Mouse (Mus musculus) limb, embryonic 15.5 days (tissue): ENCODE data around the gene Gm14151. TPM values are rescaled to one million over a fixed set of nuclear protein-coding genes. Genes with fewer than 3 reads are reported as not detected.
A peak's percentile ranks its signal among the peaks of the same experiment; 100 is the strongest.
"Not testable (repeated sequence)": the region's sequence is repeated elsewhere in the genome, so short reads cannot be mapped to it uniquely, and the experiment has no call there.

Source experiments
- ATAC-seq: fragments of 200-750 bp; cut with Nextera tagmentation; 2 replicates; pipeline ENCODE4 v1.8.0; 2017; ENCODE audit warnings: low read depth, moderate TSS enrichment; ENCODE audit not compliant: insufficient number of reproducible peaks, low FRiP score, low TSS enrichment
- H3K27ac ChIP-seq: fragments of 300-500 bp; sonication (generic); 2 replicates; pipeline ENCODE4 v1.5.1; 2015; ENCODE audit warnings: moderate library complexity, mild to moderate bottlenecking, inconsistent platforms
- H3K27me3 ChIP-seq: fragments of 300-500 bp; sonication (generic); 2 replicates; pipeline ENCODE4 v1.6.1; 2015; ENCODE audit warnings: inconsistent platforms
- H3K36me3 ChIP-seq: fragments of 300-500 bp; sonication (generic); 2 replicates; pipeline ENCODE4 v1.6.1; 2015; ENCODE audit warnings: inconsistent platforms
- H3K4me1 ChIP-seq: fragments of 300-500 bp; sonication (generic); 2 replicates; pipeline ENCODE4 v1.6.1; 2015; ENCODE audit warnings: inconsistent platforms
- H3K4me2 ChIP-seq: fragments of 300-500 bp; sonication (generic); 2 replicates; pipeline ENCODE4 v1.6.1; 2015; ENCODE audit warnings: mild to moderate bottlenecking, inconsistent platforms
- H3K4me3 ChIP-seq: fragments of 300-500 bp; sonication (generic); 2 replicates; pipeline ENCODE4 v1.5.1; 2015; ENCODE audit warnings: mild to moderate bottlenecking, inconsistent platforms
- H3K9ac ChIP-seq: fragments of 300-500 bp; sonication (generic); 2 replicates; pipeline ENCODE4 v1.6.1; 2015; ENCODE audit warnings: inconsistent platforms
- H3K9me3 ChIP-seq: fragments of 300-500 bp; sonication (generic); 2 replicates; pipeline ENCODE4 v1.6.1; 2016; ENCODE audit warnings: inconsistent platforms
- WGBS: fragments of 180-500 bp; shearing (Covaris S2); methylation state at CpG from one replicate; pipeline ENCODE4 v1.1.7; 2015; 5-methylcytosine and 5-hydroxymethylcytosine counted together
- polyA plus RNA-seq: library from polyadenylated mRNA; unstranded; fragments of >200 nt; fragmentation: Nextera tagmentation; extraction: Ambion mirVana; gene quantifications from 2 replicates; pipeline ENCODE4 v1.2.1, GENCODE M21; 2015

Gm14151 gene
- not detected in 2 replicates for polyA plus RNA-seq

DNA sequence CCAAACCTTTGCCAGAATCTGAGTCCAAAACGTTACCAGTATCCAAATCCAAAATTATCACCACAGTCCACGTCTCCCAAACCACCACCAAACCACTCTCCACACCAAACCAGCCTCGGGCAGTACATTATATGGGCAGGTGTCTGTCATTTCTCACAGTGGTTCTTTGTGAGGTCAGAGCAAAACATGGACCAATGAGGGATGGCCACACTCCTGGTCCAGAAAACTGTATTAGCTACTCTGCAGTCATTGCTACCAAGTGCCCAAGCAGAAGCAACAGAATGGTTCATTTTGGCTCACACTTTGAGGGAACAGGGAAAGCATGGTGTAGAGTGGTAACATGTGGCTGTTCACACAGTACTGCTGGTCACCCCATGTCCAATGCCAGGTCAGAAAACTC, at the start of gene Gm14151:
Gene Gm14151 (minus strand): TSS at position 101 of the 400 bp plus-strand sequence.
- not testable (repeated sequence) for H3K9ac ChIP-seq, H3K27ac ChIP-seq, H3K9me3 ChIP-seq, H3K4me2 ChIP-seq, H3K27me3 ChIP-seq, H3K4me1 ChIP-seq, H3K36me3 ChIP-seq, H3K4me3 ChIP-seq, ATAC-seq
- no CpG with 5 or more reads among the region's 3 CpGs for WGBS

DNA sequence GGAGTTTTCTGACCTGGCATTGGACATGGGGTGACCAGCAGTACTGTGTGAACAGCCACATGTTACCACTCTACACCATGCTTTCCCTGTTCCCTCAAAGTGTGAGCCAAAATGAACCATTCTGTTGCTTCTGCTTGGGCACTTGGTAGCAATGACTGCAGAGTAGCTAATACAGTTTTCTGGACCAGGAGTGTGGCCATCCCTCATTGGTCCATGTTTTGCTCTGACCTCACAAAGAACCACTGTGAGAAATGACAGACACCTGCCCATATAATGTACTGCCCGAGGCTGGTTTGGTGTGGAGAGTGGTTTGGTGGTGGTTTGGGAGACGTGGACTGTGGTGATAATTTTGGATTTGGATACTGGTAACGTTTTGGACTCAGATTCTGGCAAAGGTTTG, 5.8 kb upstream of the Gm14151 start, which contains the start of gene Gm14147:
Gene Gm14147 (plus strand): TSS at position 301 of the 400 bp plus-strand sequence.
- H3K27ac ChIP-seq, H3K9me3 ChIP-seq, H3K4me2 ChIP-seq, H3K27me3 ChIP-seq, ATAC-seq, H3K9ac ChIP-seq, H3K36me3 ChIP-seq, H3K4me1 ChIP-seq, H3K4me3 ChIP-seq: not testable (repeated sequence)
- no CpG with 5 or more reads among the region's 3 CpGs for WGBS

DNA sequence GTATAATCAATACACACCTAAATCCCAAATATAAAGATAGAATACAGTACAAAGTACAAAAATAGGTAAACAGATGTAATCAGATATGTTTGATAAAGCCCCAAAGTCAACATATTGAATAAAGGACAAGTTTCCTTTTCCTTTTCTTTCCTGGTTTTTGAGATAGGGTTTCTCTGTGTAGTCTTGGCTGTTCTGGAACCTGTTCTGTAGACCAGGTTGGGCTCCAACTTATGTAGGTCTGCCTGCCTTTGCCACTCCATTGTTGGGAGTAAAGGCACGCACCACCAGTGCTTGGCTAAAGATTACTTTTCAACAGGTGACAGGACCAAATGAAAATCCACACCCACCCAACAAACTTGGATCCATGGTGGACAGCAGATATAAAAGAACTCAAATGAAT, 35.5 kb downstream of the Gm14151 start:
- H3K4me1 ChIP-seq, result no peaks in the 10 kb centered on the region
- no peak overlapping the region for H3K4me2 ChIP-seq
- no peak overlapping the region for H3K9ac ChIP-seq
- WGBS, result 83% methylated on average over 1 of the region's 1 CpGs
- H3K27ac ChIP-seq, result no peak overlapping the region
- H3K27me3 ChIP-seq, result no peaks in the 10 kb centered on the region
- no peak for ATAC-seq
- H3K36me3 ChIP-seq, result no peaks in the 10 kb centered on the region
- H3K4me3 ChIP-seq, result no peak overlapping the region
- no peaks in the 10 kb centered on the region for H3K9me3 ChIP-seq

DNA sequence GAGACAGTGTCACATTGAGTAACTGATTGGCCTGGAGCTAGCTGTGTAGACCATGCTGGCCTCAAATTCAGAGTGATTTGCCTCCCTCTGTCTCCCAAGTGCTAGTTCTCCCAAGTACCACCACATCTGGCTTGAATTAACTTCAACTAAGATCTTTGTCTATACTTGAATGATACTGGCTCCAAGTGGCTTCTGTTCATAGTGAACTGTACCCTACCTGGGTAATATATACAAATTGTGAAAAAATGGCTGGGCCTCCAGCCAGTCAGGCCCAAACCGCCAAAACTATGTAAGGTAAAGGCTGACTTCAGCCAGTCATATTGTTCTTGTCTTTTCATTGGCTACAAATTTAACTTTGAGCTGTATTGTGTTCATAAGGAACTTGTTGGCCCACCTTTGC, 51.7 kb downstream of the Gm14151 start:
- H3K27me3 ChIP-seq, result no peaks in the 10 kb centered on the region
- no peak overlapping the region for H3K4me2 ChIP-seq
- H3K9ac ChIP-seq, result no peak overlapping the region
- H3K27ac ChIP-seq, result no peak overlapping the region
- peaks cover 14% of the 10 kb centered on the region for H3K4me1 ChIP-seq
- H3K9me3 ChIP-seq, result no peaks in the 10 kb centered on the region
- H3K4me3 ChIP-seq, result no peak overlapping the region
- WGBS, result 89% methylated on average over 1 of the region's 1 CpGs
- ATAC-seq, result no peak
- H3K36me3 ChIP-seq, result no peaks in the 10 kb centered on the region

DNA sequence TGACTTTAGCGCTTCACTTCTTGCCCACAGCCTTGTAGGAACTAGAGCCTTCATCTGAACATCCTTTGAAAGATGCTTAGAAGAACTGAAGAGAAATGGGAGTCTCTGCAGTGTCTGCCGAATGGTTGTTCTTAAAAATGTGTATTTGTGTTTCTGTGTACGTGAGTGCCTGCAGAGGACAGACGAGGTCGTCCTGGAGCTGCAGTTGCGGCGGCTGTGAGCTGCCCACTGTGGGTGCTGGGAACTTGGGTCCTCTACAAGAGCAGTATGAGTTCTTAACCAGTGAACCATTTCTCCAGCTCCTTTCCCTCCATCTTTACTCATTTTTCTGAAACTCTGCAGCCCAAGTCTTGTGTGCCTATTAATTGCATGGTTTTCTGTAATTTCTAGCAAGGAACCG, 52.4 kb downstream of the Gm14151 start:
- peaks cover 14% of the 10 kb centered on the region for H3K4me1 ChIP-seq
- no peaks in the 10 kb centered on the region for H3K9me3 ChIP-seq
- H3K4me2 ChIP-seq, result peak overlapping the region; percentile 61
- ATAC-seq, result no peak
- H3K9ac ChIP-seq, result peak overlapping the region; percentile 50
- 41% methylated on average over 8 of the region's 8 CpGs for WGBS
- peak overlapping the region; percentile 96 for H3K4me3 ChIP-seq
- peak overlapping the region; percentile 78 for H3K27ac ChIP-seq
- H3K27me3 ChIP-seq, result no peaks in the 10 kb centered on the region
- no peaks in the 10 kb centered on the region for H3K36me3 ChIP-seq

DNA sequence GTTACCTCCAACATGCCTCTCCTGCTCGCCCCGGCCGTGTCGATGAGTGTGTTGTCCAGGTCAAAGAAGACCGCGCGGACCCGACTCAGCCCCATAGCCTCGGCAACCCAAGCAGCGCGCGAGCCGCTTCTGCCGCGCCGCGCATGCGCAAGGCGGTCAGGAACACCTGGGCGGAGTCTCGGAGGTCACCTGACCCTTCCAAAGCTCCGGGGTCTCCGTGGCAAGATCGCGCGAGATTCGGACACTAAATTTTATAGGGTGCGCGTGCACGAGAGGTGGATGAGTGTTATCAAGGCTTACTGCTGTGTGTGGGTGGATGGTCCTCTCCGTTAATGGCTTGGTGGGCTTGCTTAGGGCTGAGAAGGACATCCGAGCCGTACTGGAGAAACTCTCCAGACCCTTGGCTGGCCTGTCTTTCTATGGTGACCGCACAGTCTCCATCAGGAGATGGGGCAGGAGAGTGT, 52.9 kb downstream of the Gm14151 start, which contains the start of the genes Ninl and Nanp:
Gene Ninl (minus strand): TSS at position 151 of the 464 bp plus-strand sequence.
Gene Nanp (minus strand): TSS at position 167 of the 464 bp plus-strand sequence.
- Histone ChIP-seq H3K27ac (peak within 1 kb of the TSS; percentile 86), H3K27me3 (no peaks in the 10 kb centered on the region), H3K9ac (peak within 1 kb of the TSS; percentile 98), H3K9me3 (no peaks in the 10 kb centered on the region), H3K4me3 (peak within 1 kb of the TSS; percentile 96), H3K36me3 (no peaks in the 10 kb centered on the region), H3K4me2 (peak within 1 kb of the TSS; percentile 61), H3K4me1 (peaks cover 14% of the 10 kb centered on the region)
- peak; percentile 95 for ATAC-seq
- 1% methylated on average over 34 of the region's 34 CpGs for WGBS

DNA sequence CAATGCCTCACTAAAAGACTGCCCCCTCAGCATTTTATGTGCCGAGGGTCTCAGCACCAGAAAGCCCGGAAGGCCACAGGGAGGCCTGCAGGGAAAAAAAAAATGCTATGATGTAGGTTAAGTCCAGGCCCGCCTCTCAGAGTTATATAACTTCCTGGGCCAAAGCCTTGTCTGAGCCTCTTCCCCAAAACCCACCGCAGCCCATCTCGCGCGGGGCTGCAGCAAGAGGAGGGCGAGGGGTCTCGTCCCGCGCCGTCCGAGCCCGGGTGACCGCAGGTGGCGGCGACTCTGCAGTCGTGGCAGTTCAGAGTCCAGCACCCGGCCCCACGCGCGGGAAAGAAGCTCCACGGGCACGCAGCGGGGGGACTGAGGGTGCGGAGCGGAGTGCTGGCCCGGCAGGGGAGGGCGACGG, 53.3 kb downstream of the Gm14151 start:
- Histone ChIP-seq H3K27ac (peak overlapping the region; percentile 86), H3K27me3 (no peaks in the 10 kb centered on the region), H3K9me3 (no peaks in the 10 kb centered on the region), H3K36me3 (no peaks in the 10 kb centered on the region), H3K4me1 (peaks cover 14% of the 10 kb centered on the region), H3K4me3 (peak overlapping the region; percentile 96), H3K9ac (peak overlapping the region; percentile 98), H3K4me2 (peak overlapping the region; percentile 61)
- ATAC-seq, result no peak; the same call in 1 of the 2 replicates
- under 1% methylated on average over 30 of the region's 30 CpGs for WGBS

DNA sequence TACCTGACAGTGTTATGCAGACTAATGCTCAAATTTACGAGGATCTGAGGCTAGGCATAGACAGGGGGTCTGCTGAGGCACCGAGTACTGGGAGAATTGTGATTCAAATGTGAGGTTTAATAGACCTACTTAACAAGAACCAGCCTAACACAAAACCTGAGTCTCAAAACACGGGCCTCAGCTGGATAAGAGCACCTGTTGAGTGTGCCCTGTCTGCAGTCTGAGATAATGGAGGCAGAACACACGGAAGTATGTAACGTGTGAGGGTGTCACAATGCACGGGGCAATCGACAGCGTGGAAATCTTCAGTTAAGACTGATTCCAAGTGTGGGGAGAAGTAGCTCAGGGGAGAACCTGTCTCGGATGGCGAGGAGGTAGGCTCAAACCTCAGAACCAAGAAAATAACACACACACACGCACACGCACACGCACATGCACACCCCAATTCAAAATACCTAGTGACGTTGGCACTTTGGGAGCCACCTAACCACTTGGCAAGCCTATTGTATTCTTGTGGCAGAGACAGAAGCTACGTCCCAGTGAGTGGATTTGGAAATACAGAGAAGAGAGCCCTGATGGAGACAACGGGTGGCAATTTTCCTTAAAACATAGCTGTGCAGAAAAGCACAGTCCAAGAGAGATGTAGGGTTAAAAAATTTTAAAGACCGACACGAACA, 54.1 kb downstream of the Gm14151 start:
- Histone ChIP-seq H3K4me3 (peak overlapping the region; percentile 96), H3K9ac (peak overlapping the region; percentile 98), H3K27ac (no peak overlapping the region), H3K9me3 (no peaks in the 10 kb centered on the region), H3K4me2 (peak overlapping the region; percentile 61), H3K27me3 (no peaks in the 10 kb centered on the region), H3K4me1 (peaks cover 14% of the 10 kb centered on the region), H3K36me3 (no peaks in the 10 kb centered on the region; the same call in 1 of the 2 replicates)
- WGBS, result 54% methylated on average over 18 of the region's 18 CpGs
- ATAC-seq, result no peak

DNA sequence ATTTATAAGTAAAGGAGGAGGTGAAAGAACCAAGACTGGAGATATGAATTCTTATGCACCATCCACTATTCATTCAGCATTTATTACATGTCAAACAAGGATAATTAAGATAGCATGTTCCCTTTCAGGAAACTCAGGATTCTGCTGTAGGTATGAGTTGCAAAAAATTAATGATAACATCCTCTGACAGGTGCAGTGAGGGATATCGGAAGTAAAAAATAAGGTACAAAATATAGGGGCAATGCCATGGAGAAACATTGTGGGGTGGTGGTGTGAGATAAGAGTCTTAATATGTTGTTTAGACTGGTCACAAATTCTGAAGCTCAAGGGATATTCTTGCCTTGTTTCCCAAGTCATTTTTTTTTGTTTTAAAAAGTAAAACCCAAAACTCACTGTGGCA, 54.9 kb downstream of the Gm14151 start:
- Histone ChIP-seq H3K36me3 (no peaks in the 10 kb centered on the region; the same call in 1 of the 2 replicates), H3K4me3 (no peak overlapping the region), H3K4me1 (peaks cover 14% of the 10 kb centered on the region), H3K9ac (no peak overlapping the region), H3K4me2 (peak overlapping the region; percentile 61; the same call in 1 of the 2 replicates), H3K27me3 (no peaks in the 10 kb centered on the region), H3K27ac (no peak overlapping the region), H3K9me3 (no peaks in the 10 kb centered on the region)
- ATAC-seq, result no peak
- WGBS, result 91% methylated on average over 1 of the region's 1 CpGs

Other genes starting within 250 kb of the Gm14151 start
- gene Abhd12, start 187.6 kb downstream of the Gm14151 start, polyA plus RNA-seq, result 75.3 and 78.8 TPM in 2 replicates
- 28.9 and 29.1 TPM in 2 replicates for gene Gins1, start 186.9 kb downstream of the Gm14151 start, polyA plus RNA-seq
- gene Ninl, start 53.0 kb downstream of the Gm14151 start, polyA plus RNA-seq, result 5.7 and 6.1 TPM in 2 replicates
- gene Nanp, start 53.0 kb downstream of the Gm14151 start, polyA plus RNA-seq, result 43.8 and 45.2 TPM in 2 replicates
- gene Gm14147, start 5.9 kb upstream of the Gm14151 start, polyA plus RNA-seq, result not detected in 2 replicates